Mouse (Mus musculus) retina, postnatal 1 day (tissue): ENCODE measurements around the gene Cacna2d3.

Experiments
- DNase-seq: peaks from one replicate; pipeline ENCODE4 v3.0.0-alpha.2; 2012

The Cacna2d3 gene

GRCm38 (mm10) chr14:29042355-29042754, 679.3 kb downstream of the Cacna2d3 start:
- no peak for DNase-seq

- no peak for DNase-seq
These were observed 680.2 kb downstream of the Cacna2d3 start for GRCm38 (mm10) chr14:29041498-29041897.

- DNase-seq, result no peak
These were observed 680.9 kb downstream of the Cacna2d3 start for GRCm38 (mm10) chr14:29040606-29041364.

GRCm38 (mm10) chr14:29038246-29038645, 683.4 kb downstream of the Cacna2d3 start:
- no peak for DNase-seq

- DNase-seq, result no peak
These were observed 689.7 kb downstream of the Cacna2d3 start for GRCm38 (mm10) chr14:29031858-29032395.

GRCm38 (mm10) chr14:29030519-29030918, 691.1 kb downstream of the Cacna2d3 start:
- DNase-seq, result no peak

GRCm38 (mm10) chr14:29029896-29030420, 691.7 kb downstream of the Cacna2d3 start:
- DNase-seq, result no peak

- DNase-seq, result no peak
These were observed 692.6 kb downstream of the Cacna2d3 start for GRCm38 (mm10) chr14:29029107-29029469.

- no peak for DNase-seq
These were observed 693.1 kb downstream of the Cacna2d3 start for GRCm38 (mm10) chr14:29028391-29029106.

- DNase-seq, result no peak
These were observed 694.4 kb downstream of the Cacna2d3 start for GRCm38 (mm10) chr14:29027276-29027675.

GRCm38 (mm10) chr14:29025335-29025734, 696.3 kb downstream of the Cacna2d3 start:
- DNase-seq, result no peak

GRCm38 (mm10) chr14:29023246-29023645, 698.4 kb downstream of the Cacna2d3 start:
- no peak for DNase-seq

- DNase-seq, result no peak
These were observed 700.4 kb downstream of the Cacna2d3 start for GRCm38 (mm10) chr14:29021295-29021694.

GRCm38 (mm10) chr14:29018316-29019000, 703.2 kb downstream of the Cacna2d3 start:
- no peak for DNase-seq

- DNase-seq, result peak; percentile 41
These were observed 703.8 kb downstream of the Cacna2d3 start, which contains the start of gene Lrtm1 for GRCm38 (mm10) chr14:29017883-29018282. Gene Lrtm1 (plus strand): TSS chr14:29018208.

- DNase-seq, result peak; percentile 59
These were observed 705.8 kb downstream of the Cacna2d3 start for GRCm38 (mm10) chr14:29015896-29016295.

- DNase-seq, result no peak
These were observed 707.0 kb downstream of the Cacna2d3 start for GRCm38 (mm10) chr14:29014680-29015079.

GRCm38 (mm10) chr14:29013161-29013560, 708.5 kb downstream of the Cacna2d3 start:
- no peak for DNase-seq

- no peak for DNase-seq
These were observed 712.0 kb downstream of the Cacna2d3 start for GRCm38 (mm10) chr14:29009644-29010043.

GRCm38 (mm10) chr14:29005228-29005840, 716.3 kb downstream of the Cacna2d3 start:
- DNase-seq, result no peak

GRCm38 (mm10) chr14:28996569-28996968, 725.1 kb downstream of the Cacna2d3 start:
- DNase-seq, result no peak

GRCm38 (mm10) chr14:28988211-28988900, 733.3 kb downstream of the Cacna2d3 start:
- DNase-seq, result no peak
